Mouse (Mus musculus): Measurements from ENCODE around the gene Serpina3b.

Gene Serpina3b

DNA sequence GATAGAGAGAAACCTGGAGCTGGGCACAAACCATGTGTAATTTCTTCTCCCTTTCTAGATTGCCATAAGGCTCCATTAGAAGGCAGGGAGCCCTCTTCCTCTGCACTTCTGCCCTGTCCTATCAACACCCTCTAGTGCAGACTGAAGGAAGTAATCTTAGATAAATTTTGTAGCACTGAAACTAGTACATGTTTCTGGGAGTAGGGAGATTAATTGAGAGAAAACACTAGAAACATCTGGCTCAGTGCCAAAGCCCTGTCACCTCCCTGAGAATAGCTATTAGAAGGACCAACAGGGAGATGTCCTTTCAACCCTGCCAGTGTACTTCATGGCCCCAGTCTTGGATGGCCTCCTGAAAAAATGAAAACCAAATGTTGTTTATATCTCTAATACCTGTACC, 50.8 kb downstream of the Serpina3b start:
- DNase-seq: no peak

DNA sequence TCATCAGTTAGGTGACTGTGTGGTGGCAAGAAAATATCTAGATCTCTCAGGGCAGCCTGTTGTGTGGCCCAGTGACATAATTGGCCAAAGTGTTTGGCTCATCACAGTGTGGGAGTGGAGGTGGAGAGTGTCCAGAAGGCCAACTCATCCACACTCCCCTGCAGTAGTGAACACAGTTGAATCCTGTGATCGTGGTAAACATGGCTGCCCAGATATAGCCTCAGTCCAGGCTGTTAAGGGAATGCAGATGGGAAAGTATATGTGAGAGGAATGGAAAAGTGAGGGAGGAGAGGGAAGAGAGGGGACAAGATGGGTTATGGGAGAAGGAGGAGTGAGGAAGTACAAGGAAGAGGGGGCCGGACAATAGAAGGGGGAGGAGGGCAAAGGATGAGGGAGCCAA, 51.2 kb downstream of the Serpina3b start:
- no peak for DNase-seq

DNA sequence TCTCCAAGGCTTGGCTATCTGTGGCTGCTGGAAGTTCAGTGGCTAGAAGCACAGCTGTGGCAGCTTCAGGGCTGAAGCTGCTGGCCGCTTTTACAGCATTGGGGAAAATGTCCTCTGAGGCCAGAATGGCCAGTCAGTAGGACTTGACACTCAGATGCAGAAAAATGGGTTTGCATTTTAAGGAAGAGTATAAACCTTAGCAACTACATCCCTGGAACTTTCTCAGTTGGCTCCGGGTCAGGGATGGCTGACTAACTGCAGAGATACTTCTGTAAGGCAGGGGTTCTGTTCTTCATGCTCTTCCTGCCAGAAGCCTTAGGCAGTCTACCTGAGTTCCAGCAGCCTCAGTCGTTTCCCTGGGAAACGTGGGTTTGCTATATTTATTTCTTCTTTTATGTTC, 57.2 kb downstream of the Serpina3b start:
- no peak for DNase-seq

DNA sequence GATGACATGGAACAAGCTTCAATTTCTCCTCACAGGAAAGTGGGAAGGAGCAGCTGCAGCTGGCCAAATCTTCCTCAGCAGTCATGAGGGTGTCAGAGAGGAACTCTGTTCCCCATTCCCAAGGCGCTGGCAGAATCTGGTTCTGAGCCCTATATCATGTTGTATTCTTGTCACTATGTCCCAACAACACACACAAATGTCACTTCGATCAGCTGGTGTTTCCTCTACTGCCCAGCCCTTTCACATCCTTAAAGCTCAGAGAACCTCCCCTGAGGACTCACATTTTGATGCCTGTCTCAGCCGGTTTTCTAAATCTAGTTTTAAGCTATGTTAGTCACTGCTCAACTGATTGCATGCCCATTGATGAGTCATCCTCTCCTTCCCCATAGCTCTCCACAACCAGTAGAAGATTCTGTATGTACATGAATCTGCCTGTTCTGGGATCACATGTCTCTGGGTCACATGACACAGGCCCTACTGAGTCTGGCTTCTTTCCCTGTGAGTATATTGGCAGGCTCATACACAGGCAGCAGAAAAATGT, 58.3 kb downstream of the Serpina3b start:
- peak; percentile 14 for DNase-seq
